Mouse (Mus musculus): ENCODE measurements at regions not wholly inside any gene's neighbourhood (a gene's known extent, or its start where the extent isn't known, plus 50 kb on each side); places are given as distances from the start of the nearest gene placed in this dataset.

GRCm38 (mm10) chr12:90790562-90790961 is 52.3 kb upstream of the Dio2 start:
- ATAC-seq (ENCODE audit: low read depth): no peak

More at GRCm38 (mm10) chr12:90790562-90790961, 52.3 kb upstream of the Dio2 start:
- no peak overlapping the region for H3K9ac ChIP-seq (replicated peaks; ENCODE audit: low read depth, low read length)
- H3K27ac ChIP-seq (ENCODE audit: low read depth, low read length): no peak overlapping the region
- H3K36me3 ChIP-seq (ENCODE audit: control insufficient read depth, insufficient read depth, low read length): no peaks in the 10 kb centered on the region
- H3K4me3 ChIP-seq (ENCODE audit: low read depth, low read length): no peak overlapping the region
- no peaks in the 10 kb centered on the region for H3K9me3 ChIP-seq (ENCODE audit: control insufficient read depth, low read length)
- H3K4me1 ChIP-seq (ENCODE audit: control insufficient read depth, insufficient read depth, low read length): no peaks in the 10 kb centered on the region
- H3K27me3 ChIP-seq (ENCODE audit: control insufficient read depth, insufficient read depth, low read length): no peaks in the 10 kb centered on the region
- H3K4me2 ChIP-seq (ENCODE audit: low read depth, low read length): no peak overlapping the region
- 95% methylated on average over 2 of the region's 2 CpGs for WGBS

Data from neural tube, embryonic 14.5 days (tissue).